Mouse (Mus musculus) spleen, adult 12 weeks (tissue): ENCODE data around the gene Ergic1.

Source experiments
- DNase-seq: peaks from one replicate; pipeline ENCODE4 v3.0.0; 2022; ENCODE audit warnings: low spot score

The Ergic1 gene

GRCm38 (mm10) chr17:26537722-26538471 lies 23.4 kb upstream of the Ergic1 start:
- no peak for DNase-seq

- no peak for DNase-seq
Measured at GRCm38 (mm10) chr17:26540083-26540482, 21.2 kb upstream of the Ergic1 start.

- DNase-seq: no peak
Measured at GRCm38 (mm10) chr17:26544319-26544963, 16.8 kb upstream of the Ergic1 start.

GRCm38 (mm10) chr17:26547771-26548170 lies 13.5 kb upstream of the Ergic1 start:
- no peak for DNase-seq

- no peak for DNase-seq
Measured at GRCm38 (mm10) chr17:26548566-26548965, 12.7 kb upstream of the Ergic1 start.

GRCm38 (mm10) chr17:26549148-26549809 lies 12.0 kb upstream of the Ergic1 start:
- DNase-seq: no peak

GRCm38 (mm10) chr17:26551104-26551503 lies 10.2 kb upstream of the Ergic1 start:
- DNase-seq: no peak

- DNase-seq: no peak
Measured at GRCm38 (mm10) chr17:26553033-26553432, 8.3 kb upstream of the Ergic1 start.

GRCm38 (mm10) chr17:26560526-26561289 lies 581 bp upstream of the Ergic1 start:
- DNase-seq: no peak

GRCm38 (mm10) chr17:26561651-26562181 lies 427 bp downstream of the Ergic1 start, which contains the start of gene Dusp1:
Dusp1 (minus strand) TSS chr17:26562128.
- no peak for DNase-seq

- DNase-seq: no peak
Measured at GRCm38 (mm10) chr17:26562292-26562691, 1.0 kb downstream of the Ergic1 start.

- no peak for DNase-seq
Measured at GRCm38 (mm10) chr17:26563476-26563875, 2.2 kb downstream of the Ergic1 start.

- no peak for DNase-seq
Measured at GRCm38 (mm10) chr17:26564439-26564838, 3.1 kb downstream of the Ergic1 start.

GRCm38 (mm10) chr17:26567142-26567817 lies 6.0 kb downstream of the Ergic1 start:
- no peak for DNase-seq

- no peak for DNase-seq
Measured at GRCm38 (mm10) chr17:26567818-26568173, 6.5 kb downstream of the Ergic1 start.

GRCm38 (mm10) chr17:26569594-26570350 lies 8.5 kb downstream of the Ergic1 start:
- no peak for DNase-seq

- no peak for DNase-seq
Measured at GRCm38 (mm10) chr17:26570651-26571118, 9.4 kb downstream of the Ergic1 start.

GRCm38 (mm10) chr17:26571377-26571776 lies 10.1 kb downstream of the Ergic1 start:
- DNase-seq: no peak

GRCm38 (mm10) chr17:26572265-26572664 lies 11.0 kb downstream of the Ergic1 start:
- no peak for DNase-seq

- DNase-seq: no peak
Measured at GRCm38 (mm10) chr17:26574118-26574517, 12.8 kb downstream of the Ergic1 start.

- DNase-seq: no peak
Measured at GRCm38 (mm10) chr17:26574701-26575100, 13.4 kb downstream of the Ergic1 start.
